8 mouse cellular contexts compared by ENCODE assay signal in genomic region chr13:12702111-12702803, GRCm38 (mm10).
DNase-seq lines count a peak whose midpoint lies in the region; ATAC-seq and TF ChIP-seq lines count a peak whose summit lies in the region.
"Not testable (repeated sequence)": the region's sequence is repeated elsewhere in the genome, so short reads cannot be mapped to it uniquely, and the experiment has no call there.

No protein-coding gene starts in this region.

- H3K27ac ChIP-seq in forebrain, embryonic 15.5 days (replicated peaks); heart, embryonic 11.5 days (ENCODE audit: low read depth, low read length); hindbrain, embryonic 14.5 days; liver, postnatal 0 days (ENCODE audit: low read depth); midbrain, embryonic 16.5 days (ENCODE audit: low read length); stomach, embryonic 16.5 days (ENCODE audit: low read length): not testable (repeated sequence)

- not testable (repeated sequence) for H3K9me3 ChIP-seq in forebrain, embryonic 15.5 days; heart, embryonic 11.5 days (replicated peaks; ENCODE audit: control insufficient read depth, low read length); hindbrain, embryonic 14.5 days (ENCODE audit: control insufficient read depth, low read length); liver, postnatal 0 days (ENCODE audit: low read length); midbrain, embryonic 16.5 days (replicated peaks; ENCODE audit: control insufficient read depth, low read length, poor library complexity, severe bottlenecking); stomach, embryonic 16.5 days (replicated peaks; ENCODE audit: control insufficient read depth, low read length)

- H3K36me3 ChIP-seq in forebrain, embryonic 15.5 days; heart, embryonic 11.5 days (ENCODE audit: control insufficient read depth, insufficient read depth, low read length); hindbrain, embryonic 14.5 days (replicated peaks; ENCODE audit: control insufficient read depth, insufficient read depth); liver, postnatal 0 days (replicated peaks; ENCODE audit: insufficient read depth, low read length); midbrain, embryonic 16.5 days (ENCODE audit: control insufficient read depth, insufficient read depth, low read length); stomach, embryonic 16.5 days (ENCODE audit: control insufficient read depth, insufficient read depth, low read length): not testable (repeated sequence)

- peak overlapping the region; percentile 30 for H3K4me2 ChIP-seq in forebrain, embryonic 15.5 days (replicated peaks)
- peak overlapping the region; percentile 45 for H3K4me2 ChIP-seq in heart, embryonic 11.5 days
- peak overlapping the region; percentile 42 for H3K4me2 ChIP-seq in hindbrain, embryonic 14.5 days (replicated peaks)
- not testable (repeated sequence) for H3K4me2 ChIP-seq in liver, postnatal 0 days (ENCODE audit: low read depth, low read length)
- peak overlapping the region; percentile 42 for H3K4me2 ChIP-seq in midbrain, embryonic 16.5 days (ENCODE audit: low read length)
- H3K4me2 ChIP-seq in stomach, embryonic 16.5 days (ENCODE audit: low read depth, low read length): peak overlapping the region; percentile 21; the same call in 1 of the 2 replicates

- WGBS in forebrain, embryonic 15.5 days: under 1% methylated on average over 28 of the region's 46 CpGs
- under 1% methylated on average over 29 of the region's 46 CpGs for WGBS in heart, embryonic 11.5 days (ENCODE audit: insufficient replicate concordance)
- under 1% methylated on average over 29 of the region's 46 CpGs for WGBS in hindbrain, embryonic 14.5 days
- under 1% methylated on average over 26 of the region's 46 CpGs for whole genome bisulfite sequencing in liver, postnatal 0 days (ENCODE audit: insufficient replicate concordance)
- 0% methylated on average over 21 of the region's 46 CpGs for WGBS in midbrain, embryonic 16.5 days
- under 1% methylated on average over 26 of the region's 46 CpGs for WGBS in stomach, embryonic 16.5 days

- not testable (repeated sequence) for TF ChIP-seq CTCF in liver, postnatal 0 days (IDR thresholded peaks at IDR 0.05; ENCODE audit: low read depth)

- not testable (repeated sequence) for H3K27me3 ChIP-seq in forebrain, embryonic 15.5 days; heart, embryonic 11.5 days (ENCODE audit: control insufficient read depth, insufficient read depth, low read length); hindbrain, embryonic 14.5 days (ENCODE audit: control insufficient read depth, insufficient read depth, low read length); liver, postnatal 0 days (ENCODE audit: insufficient read depth, low read length); midbrain, embryonic 16.5 days (ENCODE audit: control insufficient read depth, insufficient read depth, low read depth, low read length); stomach, embryonic 16.5 days (ENCODE audit: control insufficient read depth, insufficient read depth, low read length)

- not testable (repeated sequence) for H3K9ac ChIP-seq in forebrain, embryonic 15.5 days (replicated peaks); heart, embryonic 11.5 days (ENCODE audit: low read depth, low read length); hindbrain, embryonic 14.5 days; liver, postnatal 0 days (replicated peaks); midbrain, embryonic 16.5 days (ENCODE audit: low read depth, low read length); stomach, embryonic 16.5 days (ENCODE audit: low read length)

- peak; percentile 71 for ATAC-seq in forebrain, embryonic 15.5 days (replicated peaks)
- ATAC-seq in heart, embryonic 11.5 days (replicated peaks; ENCODE audit: insufficient number of reproducible peaks, low FRiP score, low TSS enrichment): peak; percentile 70
- peak; percentile 65; the same call in 1 of the 2 replicates for ATAC-seq in hindbrain, embryonic 14.5 days (ENCODE audit: low FRiP score)
- peak; percentile 43; the same call in 1 of the 2 replicates for ATAC-seq in liver, postnatal 0 days
- ATAC-seq in midbrain, embryonic 16.5 days: peak; percentile 56
- peak; percentile 84 for ATAC-seq in stomach, embryonic 16.5 days (ENCODE audit: insufficient read depth, low FRiP score)

- TF ChIP-seq EP300 in liver, postnatal 0 days (IDR thresholded peaks at IDR 0.05; ENCODE audit: low read depth): not testable (repeated sequence)

- H3K4me3 ChIP-seq in forebrain, embryonic 15.5 days: peak overlapping the region; percentile 25
- H3K4me3 ChIP-seq in heart, embryonic 11.5 days (ENCODE audit: low read depth, low read length): peak overlapping the region; percentile 25
- peak overlapping the region; percentile 15 for H3K4me3 ChIP-seq in hindbrain, embryonic 14.5 days (replicated peaks; ENCODE audit: low read length)
- not testable (repeated sequence) for H3K4me3 ChIP-seq in liver, postnatal 0 days (ENCODE audit: low read depth, low read length)
- H3K4me3 ChIP-seq in midbrain, embryonic 16.5 days (ENCODE audit: low read depth, low read length): peak overlapping the region; percentile 25
- peak overlapping the region; percentile 30 for H3K4me3 ChIP-seq in stomach, embryonic 16.5 days (replicated peaks; ENCODE audit: low read length)

- DNase-seq in adrenal gland, postnatal 10 days: peak; percentile 20
- not testable (repeated sequence) for DNase-seq in hindbrain, embryonic 14.5 days (ENCODE audit: low spot score); liver, postnatal 0 days
- DNase-seq in kidney, postnatal 14 days: peak; percentile 64

- not testable (repeated sequence) for H3K4me1 ChIP-seq in forebrain, embryonic 15.5 days; heart, embryonic 11.5 days (ENCODE audit: control insufficient read depth, insufficient read depth, low read length); hindbrain, embryonic 14.5 days (replicated peaks; ENCODE audit: control insufficient read depth, insufficient read depth, low read length); liver, postnatal 0 days (ENCODE audit: insufficient read depth); midbrain, embryonic 16.5 days (ENCODE audit: control insufficient read depth, insufficient read depth, low read length); stomach, embryonic 16.5 days (ENCODE audit: control insufficient read depth, insufficient read depth, low read length)
